Mouse (Mus musculus): ENCODE results near the gene Prrt1. TPM values are rescaled to one million over a fixed set of nuclear protein-coding genes. Genes with fewer than 3 reads are reported as not detected.
A peak's percentile ranks its signal among the peaks of the same experiment; 100 is the strongest.

Prrt1 gene
- polyA plus RNA-seq, 1 experiment, result not detected

DNA sequence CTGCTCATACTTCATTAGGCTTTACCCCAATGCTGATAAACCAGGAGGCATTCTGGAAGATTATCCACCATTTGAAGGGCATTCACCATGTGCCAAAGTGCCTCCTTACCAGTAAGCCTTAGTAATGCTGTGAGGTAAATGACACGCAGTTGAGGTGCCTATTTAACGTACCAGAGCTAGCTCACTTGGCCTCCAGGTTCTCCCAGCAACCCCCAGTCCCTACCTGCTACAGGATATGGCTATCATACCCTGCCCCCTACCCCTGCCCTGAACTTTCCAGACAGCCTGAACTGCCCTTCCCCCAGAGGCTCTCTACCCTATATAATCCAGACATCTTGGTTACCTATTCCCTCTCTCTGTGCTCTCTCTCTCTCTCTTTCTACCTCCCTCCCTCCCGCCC is 40.6 kb upstream of the Prrt1 start:
- peaks cover 38% of the 10 kb centered on the region for H3K4me1 ChIP-seq (ENCODE audit: control insufficient read depth, insufficient read depth, low read length)
- TF ChIP-seq CTCF (IDR thresholded peaks at IDR 0.05; ENCODE audit: insufficient read depth, low read depth, low read length), result no peak
- TF ChIP-seq POLR2A (IDR thresholded peaks at IDR 0.05; ENCODE audit: insufficient read depth, low read depth, low read length), result no peak
- H3K4me3 ChIP-seq (ENCODE audit: insufficient read depth, low read depth, low read length), result no peak overlapping the region
- 85% methylated on average over 3 of the region's 3 CpGs for WGBS
- H3K27ac ChIP-seq (ENCODE audit: insufficient read depth, low read depth, low read length), result no peak overlapping the region

DNA sequence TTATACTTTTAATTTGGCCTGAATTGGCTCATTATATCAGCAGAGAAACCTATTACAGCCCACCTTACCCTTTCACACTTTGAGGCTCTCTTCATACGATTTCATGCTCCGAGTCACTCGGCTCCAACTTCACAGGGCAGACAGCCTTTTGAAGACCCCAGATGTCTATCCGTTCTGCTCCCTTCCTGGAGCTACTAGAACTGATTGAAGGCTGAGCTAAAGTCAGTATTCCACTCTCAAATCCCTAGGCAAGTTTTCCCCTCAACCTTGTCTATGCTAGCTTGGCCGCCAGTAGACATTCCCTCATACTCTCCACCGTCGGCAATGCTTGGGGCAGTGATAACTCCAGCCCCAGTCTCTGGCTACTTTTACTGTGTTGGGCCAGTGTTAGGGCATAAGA is 40.1 kb upstream of the Prrt1 start:
- Histone ChIP-seq H3K4me1 (ENCODE audit: control insufficient read depth, insufficient read depth, low read length) (peaks cover 43% of the 10 kb centered on the region), H3K4me3 (ENCODE audit: insufficient read depth, low read depth, low read length) (no peak overlapping the region), H3K27ac (ENCODE audit: insufficient read depth, low read depth, low read length) (no peak overlapping the region)
- WGBS, result 73% methylated on average over 7 of the region's 7 CpGs
- no peak for TF ChIP-seq POLR2A (IDR thresholded peaks at IDR 0.05; ENCODE audit: insufficient read depth, low read depth, low read length)
- no peak for TF ChIP-seq CTCF (IDR thresholded peaks at IDR 0.05; ENCODE audit: insufficient read depth, low read depth, low read length)

DNA sequence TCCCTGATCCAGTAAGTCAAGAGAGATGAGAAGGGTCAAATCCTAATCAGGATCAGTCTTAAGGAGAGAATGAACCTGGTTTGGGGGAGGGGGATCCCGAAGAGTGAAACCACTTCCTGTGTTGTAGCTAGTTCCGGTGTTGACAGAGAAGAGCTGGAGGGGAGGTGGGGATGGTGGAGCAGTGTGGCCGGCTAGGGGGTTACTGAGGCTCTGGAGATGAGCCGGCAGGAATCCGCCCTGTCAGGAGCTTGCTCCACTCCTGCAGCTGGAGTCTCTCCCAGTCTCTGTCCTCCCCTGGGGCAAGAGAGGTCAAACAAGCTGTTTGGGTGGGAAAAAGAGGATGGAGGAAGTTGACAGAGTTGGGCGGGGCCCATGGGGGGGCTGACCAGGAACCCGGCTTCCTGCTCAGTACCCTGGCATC is 39.6 kb upstream of the Prrt1 start, which contains the start of gene Gpsm3:
TSS of gene Gpsm3 (plus strand) at position 126 of the 421 bp plus-strand sequence.
- TF ChIP-seq CTCF (IDR thresholded peaks at IDR 0.05; ENCODE audit: insufficient read depth, low read depth, low read length), result no peak
- TF ChIP-seq POLR2A (IDR thresholded peaks at IDR 0.05; ENCODE audit: insufficient read depth, low read depth, low read length), result no peak
- peaks cover 47% of the 10 kb centered on the region for H3K4me1 ChIP-seq (ENCODE audit: control insufficient read depth, insufficient read depth, low read length)
- H3K4me3 ChIP-seq (ENCODE audit: insufficient read depth, low read depth, low read length), result 0 out of 2 replicates have a peak within 1 kb of the TSS, but pooled peaks have one; percentile 21
- 55% methylated on average over 7 of the region's 7 CpGs for WGBS
- no peak within 1 kb of the TSS for H3K27ac ChIP-seq (ENCODE audit: insufficient read depth, low read depth, low read length)

DNA sequence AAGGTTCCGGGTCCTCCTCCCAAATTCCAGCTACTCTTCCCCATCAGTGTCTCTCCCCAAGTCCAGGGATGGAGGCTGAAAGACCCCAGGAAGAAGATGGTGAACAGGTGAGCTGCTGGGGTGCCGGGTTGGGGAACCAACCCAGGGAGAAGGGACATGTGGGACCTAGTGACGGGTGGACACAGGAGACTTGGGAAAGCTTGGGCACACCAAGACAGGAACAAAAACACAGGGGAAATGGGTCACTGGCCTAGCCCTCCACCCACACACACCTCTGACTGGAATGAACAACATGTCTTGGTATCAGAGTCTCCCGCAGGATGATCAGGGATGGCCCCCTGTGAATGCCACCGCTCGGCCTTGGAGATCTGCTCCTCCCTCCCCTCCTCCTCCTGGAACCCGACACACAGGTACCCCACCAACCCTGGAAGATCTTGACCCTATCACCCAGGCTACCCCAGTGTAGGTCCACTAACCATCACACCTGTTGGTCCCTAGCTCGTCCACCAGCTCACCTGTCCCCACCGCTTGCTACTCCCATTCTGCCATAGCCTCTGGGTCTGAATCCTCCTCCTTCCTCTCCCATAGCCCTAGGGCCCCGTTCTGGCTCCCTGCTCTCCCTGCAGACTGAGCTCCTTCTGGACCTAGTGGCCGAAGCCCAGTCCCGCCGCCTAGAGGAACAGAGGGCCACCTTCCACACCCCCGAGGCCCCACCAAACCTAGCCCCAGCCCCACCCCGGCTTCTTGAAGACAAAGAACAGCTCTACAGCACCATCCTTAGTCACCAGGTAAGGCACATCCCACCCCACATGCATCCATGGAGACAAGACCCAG is 39.0 kb upstream of the Prrt1 start:
- no peak for TF ChIP-seq CTCF (IDR thresholded peaks at IDR 0.05; ENCODE audit: insufficient read depth, low read depth, low read length)
- no peak for TF ChIP-seq POLR2A (IDR thresholded peaks at IDR 0.05; ENCODE audit: insufficient read depth, low read depth, low read length)
- Histone ChIP-seq H3K27ac (ENCODE audit: insufficient read depth, low read depth, low read length) (no peak overlapping the region), H3K4me3 (ENCODE audit: insufficient read depth, low read depth, low read length) (0 out of 2 replicates have a peak overlapping the region, but pooled peaks have one; percentile 21), H3K4me1 (ENCODE audit: control insufficient read depth, insufficient read depth, low read length) (peaks cover 53% of the 10 kb centered on the region)
- 78% methylated on average over 15 of the region's 15 CpGs for WGBS

DNA sequence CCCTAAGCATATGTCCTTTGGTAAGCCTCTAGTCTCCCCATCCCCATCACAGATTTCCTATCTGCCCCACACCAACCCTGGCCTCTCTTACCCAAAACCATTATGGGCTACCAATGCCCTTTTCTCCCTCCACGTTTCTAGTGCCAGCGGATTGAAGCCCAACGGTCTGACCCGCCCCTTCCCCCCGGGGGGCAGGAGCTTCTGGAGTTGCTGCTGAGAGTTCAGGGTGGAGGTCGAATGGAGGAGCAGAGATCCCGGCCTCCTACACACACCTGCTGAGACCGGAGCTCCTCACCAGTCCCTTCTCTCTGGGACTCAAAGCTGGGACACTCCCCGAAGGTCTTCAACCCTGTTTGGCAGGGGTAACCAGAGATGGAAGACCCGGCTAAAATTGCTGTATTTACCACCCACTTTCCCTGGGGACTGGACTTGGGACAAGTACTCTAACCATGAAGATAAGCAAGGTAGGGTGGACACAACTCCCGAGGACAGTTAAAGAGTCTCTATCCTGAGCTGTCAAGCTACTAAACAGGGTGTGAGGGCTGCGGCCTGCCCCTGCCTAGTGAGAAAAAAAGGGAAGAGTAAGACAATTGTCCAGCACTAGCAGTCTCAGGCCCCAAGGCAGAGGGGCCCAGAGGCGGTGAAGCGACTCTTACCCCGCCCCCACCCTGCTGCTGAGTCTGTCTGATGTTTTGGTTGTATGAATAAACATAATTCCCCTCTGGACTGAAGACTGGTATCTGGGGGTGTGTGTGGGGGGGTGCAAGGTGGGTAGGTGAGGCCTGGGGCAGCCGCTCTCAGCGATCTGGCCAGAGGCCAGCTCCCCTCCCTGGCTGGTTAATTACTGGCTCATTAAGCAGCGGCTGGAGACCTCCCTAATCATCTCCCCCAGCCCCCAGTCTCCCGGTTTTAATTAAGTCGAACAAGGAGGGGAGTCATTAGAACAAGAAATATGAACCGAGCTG is 38.0 kb upstream of the Prrt1 start, which contains the start of gene Pbx2:
TSS of gene Pbx2 (plus strand) at position 238 of the 965 bp plus-strand sequence.
- TF ChIP-seq POLR2A (IDR thresholded peaks at IDR 0.05; ENCODE audit: insufficient read depth, low read depth, low read length) (no peak), CTCF (IDR thresholded peaks at IDR 0.05; ENCODE audit: insufficient read depth, low read depth, low read length) (no peak)
- Histone ChIP-seq H3K4me1 (ENCODE audit: control insufficient read depth, insufficient read depth, low read length) (peaks cover 47% of the 10 kb centered on the region), H3K27ac (ENCODE audit: insufficient read depth, low read depth, low read length) (peak within 1 kb of the TSS; percentile 97), H3K4me3 (ENCODE audit: insufficient read depth, low read depth, low read length) (peak within 1 kb of the TSS; percentile 89)
- WGBS, result 7% methylated on average over 21 of the region's 21 CpGs

DNA sequence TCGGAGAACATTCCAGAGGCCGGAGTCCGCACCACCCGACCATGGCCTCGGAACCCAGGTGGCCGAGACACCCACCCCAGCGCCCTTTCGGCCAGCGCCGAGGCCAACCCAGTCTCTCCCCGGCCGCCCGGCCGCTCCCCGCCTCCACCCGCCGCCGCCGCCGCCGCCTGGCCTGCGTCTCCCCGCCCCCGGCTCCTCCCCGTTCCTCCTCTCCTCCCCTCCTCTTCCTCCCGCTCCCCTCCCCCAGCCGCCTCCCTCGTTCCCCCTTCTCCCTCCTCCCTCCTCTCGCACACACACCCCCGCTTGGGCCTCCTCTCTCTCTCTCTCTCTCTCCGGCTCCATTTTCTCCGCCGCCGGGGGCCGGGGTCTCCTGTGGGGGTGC is 37.3 kb upstream of the Prrt1 start:
- 2% methylated on average over 28 of the region's 35 CpGs for WGBS
- Histone ChIP-seq H3K27ac (ENCODE audit: insufficient read depth, low read depth, low read length) (peak overlapping the region; percentile 97), H3K4me3 (ENCODE audit: insufficient read depth, low read depth, low read length) (peak overlapping the region; percentile 89), H3K4me1 (ENCODE audit: control insufficient read depth, insufficient read depth, low read length) (peaks cover 42% of the 10 kb centered on the region)
- peak; percentile 64 for TF ChIP-seq POLR2A (IDR thresholded peaks at IDR 0.05; ENCODE audit: insufficient read depth, low read depth, low read length)
- TF ChIP-seq CTCF (IDR thresholded peaks at IDR 0.05; ENCODE audit: insufficient read depth, low read depth, low read length), result no peak

DNA sequence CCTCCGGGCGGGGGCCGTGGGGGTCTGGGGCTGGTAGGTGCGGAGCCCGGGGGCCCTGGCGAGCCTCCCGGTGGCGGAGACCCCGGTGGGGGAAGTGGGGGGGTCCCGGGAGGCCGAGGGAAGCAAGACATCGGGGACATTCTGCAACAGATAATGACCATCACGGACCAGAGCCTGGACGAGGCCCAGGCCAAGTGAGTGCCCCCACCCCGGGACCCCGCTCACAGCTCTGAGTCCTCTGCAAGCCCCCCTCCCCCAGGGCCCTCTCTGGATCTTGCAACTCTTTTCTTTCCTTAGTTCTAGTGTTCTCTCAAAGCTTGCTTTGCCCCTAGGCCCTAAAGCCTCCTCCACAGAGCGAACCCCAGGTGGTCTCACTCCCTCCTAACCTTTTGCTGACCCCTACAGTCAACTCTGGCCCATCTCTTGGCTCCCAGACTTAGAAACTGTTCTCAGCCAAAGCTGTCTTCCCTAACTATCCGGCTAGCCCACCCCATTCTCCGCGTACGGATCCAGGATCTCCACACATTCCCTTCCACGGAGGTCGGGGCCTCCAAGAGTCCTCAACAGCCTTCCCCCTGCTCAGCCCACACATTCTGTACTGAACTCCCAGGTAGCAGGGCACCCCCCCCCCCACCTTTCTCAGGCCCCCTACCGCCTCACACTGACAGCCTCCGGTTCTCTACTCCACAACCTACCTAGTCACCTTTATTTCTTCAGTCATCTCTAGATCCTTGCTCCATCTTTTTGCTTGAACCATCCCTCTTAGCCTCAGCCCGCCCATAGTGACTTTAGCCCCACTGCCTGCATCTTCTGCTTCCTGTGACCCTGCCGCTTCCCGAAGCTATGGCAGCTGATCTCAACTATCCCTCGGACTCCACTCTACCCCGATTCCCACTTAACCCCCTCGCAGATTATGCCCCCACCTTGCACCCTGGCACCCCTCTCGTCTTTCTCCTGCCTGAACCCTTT is 36.5 kb upstream of the Prrt1 start:
- Histone ChIP-seq H3K27ac (ENCODE audit: insufficient read depth, low read depth, low read length) (peak overlapping the region; percentile 76), H3K4me3 (ENCODE audit: insufficient read depth, low read depth, low read length) (peak overlapping the region; percentile 89), H3K4me1 (ENCODE audit: control insufficient read depth, insufficient read depth, low read length) (peaks cover 42% of the 10 kb centered on the region)
- 1% methylated on average over 32 of the region's 32 CpGs for WGBS
- TF ChIP-seq POLR2A (IDR thresholded peaks at IDR 0.05; ENCODE audit: insufficient read depth, low read depth, low read length) (no peak), CTCF (IDR thresholded peaks at IDR 0.05; ENCODE audit: insufficient read depth, low read depth, low read length) (no peak)

Data from olfactory bulb, adult 2 months (tissue).